Mouse (Mus musculus) retina, postnatal 7 days (tissue): ENCODE data around the gene Tirap.

Source experiments
- DNase-seq: peaks from one replicate; pipeline ENCODE4 v3.0.0-alpha.2; 2012; ENCODE audit warnings: low read depth, low spot score

Tirap gene

GRCm38 (mm10) chr9:35199772-35200471 is at the start of gene Tirap, which contains the start of gene Srpr:
Gene Tirap (minus strand): TSS chr9:35200291.
Gene Srpr (plus strand): TSS chr9:35200175.
- DNase-seq: peak; percentile 82

GRCm38 (mm10) chr9:35249476-35249875 is 49.4 kb upstream of the Tirap start:
- no peak for DNase-seq

GRCm38 (mm10) chr9:35247405-35247804 is 47.3 kb upstream of the Tirap start:
- no peak for DNase-seq

GRCm38 (mm10) chr9:35239734-35240133 is 39.6 kb upstream of the Tirap start:
- no peak for DNase-seq

GRCm38 (mm10) chr9:35238915-35239571 is 39.0 kb upstream of the Tirap start:
- DNase-seq: no peak

GRCm38 (mm10) chr9:35238371-35238770 is 38.3 kb upstream of the Tirap start:
- no peak for DNase-seq

GRCm38 (mm10) chr9:35235996-35236395 is 35.9 kb upstream of the Tirap start:
- DNase-seq: no peak

- no peak for DNase-seq
Measured at GRCm38 (mm10) chr9:35228671-35229070, 28.6 kb upstream of the Tirap start.

GRCm38 (mm10) chr9:35223466-35223865 is 23.4 kb upstream of the Tirap start:
- DNase-seq: no peak

- DNase-seq: no peak
Measured at GRCm38 (mm10) chr9:35217963-35218362, 17.9 kb upstream of the Tirap start.

- no peak for DNase-seq
Measured at GRCm38 (mm10) chr9:35211573-35212511, 11.8 kb upstream of the Tirap start.

- peak; percentile 99 for DNase-seq
Measured at GRCm38 (mm10) chr9:35210542-35211474, 10.7 kb upstream of the Tirap start, which contains the start of gene Foxred1. Gene Foxred1 (minus strand): TSS chr9:35211055.

- DNase-seq: no peak
Measured at GRCm38 (mm10) chr9:35204421-35204820, 4.3 kb upstream of the Tirap start.

GRCm38 (mm10) chr9:35203536-35203935 is 3.4 kb upstream of the Tirap start:
- no peak for DNase-seq

GRCm38 (mm10) chr9:35200529-35201060 is 504 bp upstream of the Tirap start:
- DNase-seq: no peak

GRCm38 (mm10) chr9:35198945-35199771 is 933 bp downstream of the Tirap start:
- DNase-seq: no peak

- DNase-seq: no peak
Measured at GRCm38 (mm10) chr9:35198351-35198750, 1.7 kb downstream of the Tirap start.

GRCm38 (mm10) chr9:35197625-35198024 is 2.5 kb downstream of the Tirap start:
- DNase-seq: no peak

- no peak for DNase-seq
Measured at GRCm38 (mm10) chr9:35194048-35194447, 6.0 kb downstream of the Tirap start.
